Mouse (Mus musculus): ENCODE measurements around the gene Maz.

Maz gene

DNA sequence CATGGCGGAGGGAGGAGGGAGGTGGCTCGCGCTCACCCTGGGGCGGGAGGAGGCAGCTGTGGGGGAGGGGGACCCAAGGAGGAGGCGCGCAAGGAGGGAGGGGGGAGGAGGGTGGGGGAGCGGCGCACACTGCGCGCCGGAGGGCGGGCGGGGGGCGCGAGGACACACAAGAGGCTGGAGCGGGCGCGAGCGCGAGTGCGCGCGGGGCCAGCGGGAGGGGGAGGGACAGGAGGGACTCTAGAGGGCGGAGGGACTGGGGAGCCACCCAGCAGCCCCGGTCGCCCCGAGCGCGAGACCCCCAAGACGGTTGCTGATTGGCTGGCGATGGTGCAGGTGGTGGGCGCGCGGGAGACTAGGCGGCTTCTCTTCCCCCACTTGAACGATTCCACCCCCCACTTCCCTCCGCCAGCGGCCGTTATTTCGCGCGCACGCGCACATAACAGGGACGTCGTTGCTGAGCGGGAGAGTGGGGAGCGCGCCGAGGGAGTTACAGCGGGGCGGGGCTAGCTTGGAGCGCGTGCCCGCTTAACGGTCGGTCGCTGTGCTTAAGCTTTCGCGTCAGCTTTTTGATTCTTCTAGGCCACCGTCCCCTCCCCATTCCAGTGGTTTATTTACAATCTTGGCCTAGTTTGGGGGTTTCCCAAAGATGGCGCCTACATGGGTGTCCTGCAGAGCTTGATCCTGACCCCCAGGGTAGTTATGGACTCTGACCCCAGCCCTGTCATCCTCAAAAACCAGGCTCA, at the start of gene Maz:
Gene Maz (minus strand): TSS at position 54 of the 743 bp plus-strand sequence.
- DNase-seq, result peak; percentile 100

DNA sequence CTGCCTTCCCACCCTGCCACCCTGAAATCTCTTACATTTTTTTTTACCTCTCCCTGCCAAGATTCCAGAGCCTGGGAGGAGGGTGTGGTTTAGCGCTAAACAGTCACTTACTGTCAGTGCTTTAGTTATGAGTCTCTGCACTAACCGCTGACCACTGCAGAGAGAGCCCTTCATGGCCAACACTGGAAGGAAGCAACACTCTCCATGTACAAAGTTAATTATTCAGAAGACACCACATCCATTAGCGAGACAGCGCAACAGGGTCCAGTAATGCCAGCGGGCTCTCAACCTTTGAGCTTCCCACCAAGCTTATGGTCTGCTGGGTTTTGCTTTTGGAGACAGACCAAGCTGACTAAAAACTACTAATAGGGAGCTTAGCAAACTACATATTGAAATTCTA, 49.4 kb upstream of the Maz start:
- no peak for DNase-seq

DNA sequence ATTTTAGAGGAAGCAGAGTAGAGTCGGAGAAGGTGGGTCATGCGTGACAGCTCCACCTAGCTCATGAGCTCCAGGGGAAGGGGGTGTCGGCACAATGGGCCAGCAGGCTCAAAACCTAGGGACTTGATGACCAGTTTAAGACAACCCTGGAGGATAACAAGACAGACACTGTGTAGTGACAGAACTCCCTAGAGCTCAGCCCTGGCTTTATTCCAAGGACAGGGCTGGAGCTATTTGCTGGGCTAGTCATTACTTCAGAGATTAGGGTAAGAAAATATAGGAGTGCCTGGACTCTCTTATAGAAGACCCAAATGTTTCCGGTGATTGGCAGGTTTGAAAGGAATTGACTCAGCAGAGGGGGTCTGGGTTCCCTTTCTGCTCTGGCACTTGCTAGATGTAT, 46.4 kb upstream of the Maz start:
- DNase-seq, result no peak

DNA sequence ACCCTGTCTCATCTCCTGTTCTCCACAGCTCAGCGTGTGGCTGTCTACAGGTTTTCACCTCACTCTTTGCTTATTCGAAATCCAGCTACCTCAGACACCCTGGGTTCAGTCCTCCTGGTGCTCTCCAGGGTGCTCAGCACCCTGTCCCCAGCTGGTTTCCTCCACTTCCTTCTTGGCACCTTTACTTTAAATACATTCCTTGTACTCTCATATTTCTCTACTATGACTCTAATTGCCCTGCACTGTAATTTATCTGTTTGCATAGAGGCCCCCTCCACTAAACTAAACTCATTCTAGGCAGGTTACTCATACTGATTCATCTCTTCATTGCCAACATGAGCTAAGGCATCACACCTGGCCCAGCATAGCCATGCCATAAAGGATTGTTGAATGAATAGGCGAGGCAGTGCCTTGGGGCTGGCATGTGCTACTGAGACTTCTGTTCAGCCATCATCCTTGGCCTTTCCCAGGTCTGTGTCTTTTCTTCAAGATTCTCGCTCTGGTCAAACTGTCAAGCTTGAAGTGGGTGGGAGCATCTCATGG, 44.1 kb upstream of the Maz start:
- no peak for DNase-seq

DNA sequence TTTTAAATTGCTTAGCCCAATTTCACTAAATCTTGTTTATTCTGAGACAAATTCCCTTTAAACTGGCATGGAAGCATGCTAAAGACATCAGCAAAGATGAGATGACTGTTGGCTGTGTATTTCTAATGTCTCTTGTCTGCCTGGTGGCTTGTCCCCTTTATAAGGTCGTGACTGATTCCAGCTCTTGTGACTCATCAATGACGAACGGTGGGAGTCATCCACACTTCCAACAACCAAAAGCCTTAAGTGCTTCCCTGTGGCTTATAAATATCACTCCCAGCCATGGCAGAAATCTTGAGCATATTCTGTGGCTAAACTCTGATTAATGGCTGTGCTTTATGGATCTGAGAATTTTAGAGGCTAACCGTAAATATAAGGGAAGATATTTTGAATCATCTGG, 39.5 kb upstream of the Maz start:
- no peak for DNase-seq

DNA sequence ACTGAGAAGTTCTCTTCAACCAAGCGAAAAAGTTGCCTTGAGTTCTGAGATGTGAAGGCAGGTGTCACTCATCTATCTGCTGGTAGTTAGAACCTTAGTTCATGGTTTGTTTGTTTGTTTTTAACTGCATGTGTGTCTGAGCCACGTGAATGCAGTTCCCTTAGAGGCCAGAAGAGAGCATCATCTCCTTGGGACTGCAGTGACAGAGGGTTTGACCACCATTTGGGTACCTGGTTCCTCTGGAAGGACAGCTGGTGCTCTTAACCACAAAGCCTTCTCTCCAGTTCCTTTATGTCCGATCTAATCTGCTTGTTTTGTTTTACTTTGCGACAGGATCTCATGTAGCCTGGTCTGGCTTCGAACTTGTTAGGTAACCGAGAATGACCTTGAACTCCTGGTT, 38.7 kb upstream of the Maz start:
- no peak for DNase-seq

DNA sequence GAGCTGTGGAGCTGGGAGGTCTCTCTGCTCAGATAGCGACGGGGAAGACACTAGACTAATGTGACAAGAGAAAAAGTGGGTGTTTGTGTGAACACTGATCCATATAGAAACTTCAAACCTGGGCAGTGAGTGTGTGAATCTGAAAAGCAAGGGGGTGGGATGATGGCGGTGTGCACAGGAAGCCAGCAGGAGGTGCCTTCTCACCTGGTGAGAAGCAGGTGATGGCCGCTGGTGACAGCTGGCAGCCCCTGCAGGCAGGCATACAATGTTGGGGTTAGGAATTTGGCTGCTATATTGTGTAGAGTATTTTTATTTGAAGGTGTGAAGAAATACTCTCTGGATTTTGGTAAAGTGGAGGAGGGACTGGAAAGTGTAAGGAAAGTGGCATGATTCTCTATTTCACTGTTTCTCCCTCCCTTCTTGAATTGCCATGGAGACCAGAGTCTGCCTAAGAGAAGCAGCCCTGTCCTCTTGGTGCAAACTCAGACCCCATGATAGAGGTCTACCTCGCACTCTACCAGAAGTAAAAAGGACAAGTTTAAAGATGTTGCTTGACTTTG, 28.3 kb upstream of the Maz start:
- DNase-seq, result no peak

DNA sequence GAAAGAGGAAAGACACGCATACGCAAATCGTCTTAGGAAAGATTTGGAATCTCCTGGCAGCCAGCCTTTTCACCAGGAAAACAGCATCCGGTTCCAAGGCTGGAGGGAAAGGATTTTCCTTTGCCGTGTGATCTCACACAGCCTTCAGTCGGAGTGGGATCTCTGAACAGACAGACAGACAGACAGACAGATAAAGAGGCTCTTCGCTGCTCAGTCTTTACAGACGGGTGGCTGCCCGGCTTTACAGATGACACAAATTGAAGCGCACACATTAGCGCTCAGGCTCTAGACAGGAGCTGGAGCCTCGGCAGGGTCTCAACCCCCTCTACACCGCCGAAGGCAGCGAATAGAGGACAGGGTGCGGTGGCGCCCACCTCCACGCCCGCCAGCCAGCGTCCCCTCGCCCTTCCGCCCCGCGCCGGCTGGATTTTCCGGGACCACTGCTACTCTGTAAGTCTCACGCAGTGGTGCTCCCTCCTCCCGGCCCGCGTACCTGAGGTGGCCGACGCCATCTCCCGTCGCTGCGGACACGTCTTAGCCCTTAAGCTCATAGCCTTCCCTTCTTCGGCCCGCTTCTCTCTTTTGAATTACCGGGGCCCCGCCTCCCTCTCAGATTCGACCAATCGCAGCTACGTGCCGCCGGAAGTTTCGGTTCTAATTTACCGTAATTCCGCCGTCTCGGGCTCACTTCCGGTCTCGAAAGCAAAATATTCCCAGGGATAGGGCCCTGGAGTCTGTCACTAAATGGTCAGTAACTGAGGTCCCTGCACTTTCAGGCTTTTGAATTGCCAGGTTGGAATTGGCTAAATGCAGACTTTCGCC, 15.2 kb upstream of the Maz start, which contains the start of gene Kif22:
Gene Kif22 (minus strand): TSS at position 621 of the 822 bp plus-strand sequence.
- DNase-seq, result peak; percentile 93

DNA sequence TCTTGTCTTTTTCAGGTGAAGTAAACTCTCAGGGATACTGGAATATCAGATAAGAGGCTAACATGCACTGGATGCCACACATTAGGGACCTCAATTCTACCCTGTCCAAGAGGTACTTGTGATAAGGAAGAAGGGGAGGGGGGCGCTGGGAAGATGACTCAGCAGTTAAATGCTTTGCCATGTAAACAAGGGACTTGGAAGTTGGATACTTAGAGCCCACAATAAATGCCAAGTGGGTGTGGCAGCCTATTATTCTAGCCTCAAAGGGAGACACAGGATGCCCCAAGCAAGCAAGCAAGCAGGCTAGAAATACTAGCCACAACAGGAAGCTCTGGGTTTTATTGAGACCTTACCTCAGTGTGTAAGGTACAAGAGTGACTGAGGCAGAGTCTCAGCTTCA, 4.4 kb upstream of the Maz start:
- DNase-seq, result no peak

DNA sequence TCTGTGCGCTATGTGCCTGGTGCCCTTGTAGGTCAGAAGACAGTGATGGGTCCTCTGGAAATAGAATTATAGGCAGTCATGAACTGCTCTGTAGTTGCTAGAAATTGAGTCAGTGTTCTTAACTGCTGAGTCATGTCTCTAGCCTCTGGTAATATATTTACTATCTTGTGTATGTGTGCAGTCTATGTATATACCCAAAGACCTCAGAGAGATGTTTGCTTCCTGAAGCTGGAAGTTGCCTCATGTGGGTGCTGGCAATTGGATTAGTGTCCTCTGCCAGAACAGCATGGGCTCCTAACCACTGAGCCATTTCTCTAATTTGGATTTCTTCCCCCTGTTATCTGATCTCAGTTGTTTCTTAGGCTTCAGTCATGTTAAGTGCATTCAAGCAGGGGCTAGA, 3.3 kb upstream of the Maz start:
- no peak for DNase-seq

DNA sequence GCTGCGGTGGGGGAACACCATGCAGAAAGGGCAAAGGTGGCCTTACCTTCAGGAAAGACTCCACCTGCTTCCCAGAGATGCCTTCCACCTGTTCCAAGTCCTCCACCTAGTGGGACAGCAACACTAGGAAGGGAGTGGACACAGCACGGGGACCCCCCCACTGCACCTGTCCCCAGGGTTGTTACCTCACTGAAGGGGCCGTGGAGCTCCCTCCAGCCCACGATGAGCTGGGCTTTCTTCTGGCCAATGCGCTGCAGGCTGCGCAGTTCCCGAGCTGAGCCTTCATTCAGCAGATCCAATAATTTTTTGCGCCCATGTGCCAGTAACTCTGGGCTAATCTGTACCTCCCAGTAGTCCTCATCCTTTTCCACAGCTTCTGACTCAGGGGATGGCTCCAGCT, 1.0 kb upstream of the Maz start:
- no peak for DNase-seq

DNA sequence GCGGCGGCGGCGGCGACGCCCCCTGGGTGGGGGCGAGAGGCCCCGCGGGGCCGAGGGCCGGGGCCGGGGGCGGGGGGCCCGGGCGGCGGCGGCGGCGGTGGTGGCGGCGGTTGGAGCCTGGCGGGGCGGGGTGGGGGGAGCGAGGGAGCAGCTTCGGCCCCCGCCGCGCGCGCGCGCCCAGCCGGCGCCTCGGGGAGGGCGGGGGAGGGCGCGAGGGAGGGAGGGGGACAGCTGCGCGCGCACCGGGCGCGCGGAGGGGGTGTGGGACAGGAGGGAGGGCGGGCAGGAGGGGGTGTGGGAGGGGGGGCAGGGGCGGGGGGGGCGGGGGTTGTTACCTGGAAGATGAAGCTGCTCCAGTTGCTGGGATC, 237 bp downstream of the Maz start:
- DNase-seq, result no peak

DNA sequence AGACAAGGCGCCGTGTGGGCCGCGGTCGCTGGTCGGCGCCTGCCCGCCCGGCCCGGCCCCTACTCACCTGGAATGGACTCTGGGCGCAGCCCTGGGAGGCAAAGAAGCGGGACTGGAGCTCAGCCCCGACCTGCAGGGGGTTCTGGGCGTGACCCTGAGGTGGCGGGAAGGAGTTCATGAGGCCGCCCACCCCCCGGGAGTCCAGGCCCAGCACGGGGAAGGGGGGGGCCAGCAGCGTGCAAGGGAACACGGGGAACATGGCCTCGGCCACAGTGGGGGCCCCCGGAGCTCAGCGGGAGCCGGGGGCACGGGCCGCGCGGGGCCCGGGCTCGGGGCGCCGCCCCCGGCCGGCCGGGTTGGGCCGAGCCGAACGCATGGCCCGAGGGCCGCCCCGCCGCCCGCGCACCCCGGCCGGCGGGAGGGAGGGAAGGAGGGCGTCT, 656 bp downstream of the Maz start:
- peak; percentile 90 for DNase-seq

DNA sequence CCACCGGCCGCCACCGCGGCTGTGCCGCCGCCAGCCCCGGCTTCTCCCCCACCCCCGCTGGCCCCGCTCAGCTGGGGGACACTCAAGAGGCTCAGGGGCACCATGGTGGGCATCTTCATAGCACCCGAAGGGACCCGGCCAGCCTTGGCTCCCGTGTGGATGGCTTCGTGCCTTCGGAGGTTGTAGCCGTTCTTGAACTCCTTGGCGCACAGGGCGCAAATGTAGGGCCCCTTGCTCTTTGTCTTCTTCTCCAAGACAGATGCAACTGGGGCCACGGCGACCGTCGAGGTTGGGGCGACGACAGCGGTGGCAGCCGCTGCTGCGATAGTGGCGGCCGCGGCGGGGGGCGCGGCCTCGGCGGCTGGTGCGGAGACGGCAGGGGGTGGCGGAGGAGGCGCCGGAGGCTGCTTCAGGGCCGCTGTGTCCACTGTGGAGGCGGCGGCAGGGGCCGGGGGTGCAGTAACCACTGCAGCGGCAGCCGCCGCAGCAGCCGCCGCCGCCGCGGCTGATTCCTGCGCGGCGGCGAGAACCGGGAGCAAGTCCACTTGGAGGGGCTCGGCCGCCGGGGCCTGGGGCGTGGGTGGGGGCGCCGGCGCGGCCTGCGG, 1.2 kb downstream of the Maz start:
- DNase-seq, result no peak

DNA sequence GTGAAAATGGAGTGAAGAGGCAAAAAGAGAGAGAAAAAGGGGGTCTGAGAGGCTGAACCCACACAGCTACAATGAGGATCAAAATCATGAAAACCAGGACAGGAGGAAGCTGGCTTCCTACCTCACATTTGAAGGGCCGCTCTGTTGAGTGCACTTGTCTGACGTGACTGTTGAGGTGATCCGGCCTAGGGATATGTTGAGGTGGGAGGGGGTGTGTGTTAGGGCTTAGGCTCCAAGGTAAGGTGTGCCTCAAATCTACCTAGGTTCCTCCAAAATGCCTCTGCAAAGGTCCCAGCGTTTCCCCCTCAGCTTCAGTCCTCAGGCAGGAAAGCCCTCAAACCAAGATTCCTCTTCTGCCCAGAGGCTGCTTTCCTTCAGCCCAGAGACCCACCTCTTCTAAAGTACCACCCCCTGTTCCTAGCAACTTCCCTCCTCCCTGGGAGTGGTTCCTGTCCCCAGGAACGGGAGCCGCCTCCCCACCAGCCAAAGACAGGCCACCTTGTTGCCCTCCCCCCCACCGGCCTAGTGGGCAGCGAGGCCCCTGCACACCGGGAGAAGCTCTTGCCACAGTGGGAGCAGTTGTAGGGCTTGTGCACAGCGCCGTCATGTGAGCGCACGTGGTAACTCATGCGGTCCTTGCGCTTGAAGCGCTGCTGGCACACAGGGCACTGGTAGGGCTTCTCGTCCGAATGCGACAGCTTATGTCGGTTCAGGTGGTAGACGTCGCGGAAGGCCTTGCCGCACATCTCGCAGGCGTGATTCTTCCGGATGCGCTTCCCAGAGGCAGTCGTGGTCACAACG, 1.9 kb downstream of the Maz start:
- peak; percentile 89 for DNase-seq

DNA sequence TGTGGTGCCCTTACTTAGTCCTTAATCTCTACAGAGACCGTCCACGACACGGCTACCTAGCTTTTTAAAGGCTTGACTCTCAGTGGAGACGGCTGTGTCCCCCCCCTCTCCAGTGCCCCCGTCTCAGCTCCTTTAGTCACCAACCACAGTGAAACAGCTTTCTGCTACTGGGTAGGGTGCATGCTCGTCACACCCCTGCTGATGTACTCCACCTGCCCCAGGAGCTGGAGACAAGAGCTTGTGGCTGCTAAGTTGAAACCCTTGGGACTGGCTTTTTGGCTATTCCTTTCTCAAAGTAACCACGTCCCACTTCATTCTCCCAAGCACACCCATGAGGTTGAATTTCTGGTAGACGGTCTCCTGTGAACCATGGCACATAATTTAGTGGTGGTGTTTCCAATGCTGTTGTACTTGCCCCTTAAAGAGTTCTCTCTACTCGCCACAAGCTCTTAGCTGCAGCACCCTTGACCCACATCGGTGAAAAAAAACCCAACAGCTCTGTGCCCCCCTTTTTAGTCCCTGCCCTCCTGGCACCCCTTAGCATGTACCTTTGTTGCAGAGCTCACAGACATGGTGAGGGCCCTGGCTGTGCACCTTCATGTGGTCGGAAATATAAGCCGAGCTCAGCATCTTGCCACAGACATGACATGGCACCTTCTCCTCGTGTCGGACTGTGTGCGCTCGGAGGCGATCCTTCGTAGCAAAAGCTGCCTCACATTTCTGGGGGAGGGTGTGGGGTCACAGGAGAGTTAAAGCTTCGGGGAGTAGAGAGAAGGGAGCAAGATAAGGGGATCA, 2.7 kb downstream of the Maz start:
- peak; percentile 10 for DNase-seq

DNA sequence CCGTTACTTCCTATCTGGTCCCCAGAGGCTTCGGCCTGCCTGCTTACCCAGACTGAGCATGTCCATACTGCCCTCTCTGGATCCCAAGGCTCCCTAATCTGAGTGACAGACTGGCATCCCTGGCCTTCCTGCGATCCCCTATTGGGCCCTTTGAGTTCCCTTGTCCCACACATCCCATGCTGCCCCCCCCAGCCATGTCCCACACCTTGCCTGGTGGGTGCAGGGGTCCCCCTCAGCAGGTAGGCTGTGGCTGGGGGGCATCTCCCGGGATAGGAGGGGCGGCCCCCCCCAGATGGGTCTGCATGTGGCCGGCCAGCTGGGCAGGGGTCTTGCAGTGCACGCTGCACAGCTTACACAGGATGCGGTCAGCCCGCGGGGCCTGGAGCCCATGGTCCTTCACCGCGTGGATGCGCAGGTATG, 3.6 kb downstream of the Maz start:
- peak; percentile 16 for DNase-seq

DNA sequence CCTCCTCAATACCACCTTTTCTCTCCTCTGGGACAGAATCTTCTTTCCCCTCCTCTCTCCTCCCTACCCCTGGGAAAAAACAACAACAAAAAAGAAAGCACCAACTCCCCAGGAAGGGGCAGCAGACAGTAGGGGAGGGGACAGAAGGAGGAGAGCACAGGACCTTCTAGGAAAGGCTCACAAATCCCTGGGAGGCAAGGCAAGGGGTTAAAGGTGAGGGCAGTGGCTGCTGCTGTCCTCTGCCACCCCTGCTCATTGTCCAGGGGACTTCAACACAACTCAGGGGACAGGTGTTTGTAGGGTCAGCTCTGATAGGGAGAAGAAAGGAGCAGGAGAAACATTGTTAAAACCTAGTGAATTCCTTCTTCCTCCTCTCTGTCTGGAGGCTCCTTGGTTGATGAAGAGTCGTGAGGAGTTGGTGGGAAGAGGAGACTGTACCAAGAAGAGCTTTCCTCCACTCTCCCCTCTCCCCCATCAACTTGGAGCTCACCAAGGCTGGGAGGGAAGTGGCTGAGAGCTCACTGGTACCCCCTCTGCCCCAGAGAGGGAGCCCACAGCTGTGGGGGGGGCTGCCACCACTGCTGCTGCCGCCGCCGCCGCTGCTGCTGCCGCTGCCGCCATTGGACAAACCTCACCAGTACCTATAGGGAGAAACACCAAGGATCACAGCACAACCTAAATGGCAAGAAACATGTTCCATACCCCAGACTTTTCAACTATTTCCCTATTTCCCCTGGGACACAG, 4.1 kb downstream of the Maz start:
- DNase-seq, result no peak

DNA sequence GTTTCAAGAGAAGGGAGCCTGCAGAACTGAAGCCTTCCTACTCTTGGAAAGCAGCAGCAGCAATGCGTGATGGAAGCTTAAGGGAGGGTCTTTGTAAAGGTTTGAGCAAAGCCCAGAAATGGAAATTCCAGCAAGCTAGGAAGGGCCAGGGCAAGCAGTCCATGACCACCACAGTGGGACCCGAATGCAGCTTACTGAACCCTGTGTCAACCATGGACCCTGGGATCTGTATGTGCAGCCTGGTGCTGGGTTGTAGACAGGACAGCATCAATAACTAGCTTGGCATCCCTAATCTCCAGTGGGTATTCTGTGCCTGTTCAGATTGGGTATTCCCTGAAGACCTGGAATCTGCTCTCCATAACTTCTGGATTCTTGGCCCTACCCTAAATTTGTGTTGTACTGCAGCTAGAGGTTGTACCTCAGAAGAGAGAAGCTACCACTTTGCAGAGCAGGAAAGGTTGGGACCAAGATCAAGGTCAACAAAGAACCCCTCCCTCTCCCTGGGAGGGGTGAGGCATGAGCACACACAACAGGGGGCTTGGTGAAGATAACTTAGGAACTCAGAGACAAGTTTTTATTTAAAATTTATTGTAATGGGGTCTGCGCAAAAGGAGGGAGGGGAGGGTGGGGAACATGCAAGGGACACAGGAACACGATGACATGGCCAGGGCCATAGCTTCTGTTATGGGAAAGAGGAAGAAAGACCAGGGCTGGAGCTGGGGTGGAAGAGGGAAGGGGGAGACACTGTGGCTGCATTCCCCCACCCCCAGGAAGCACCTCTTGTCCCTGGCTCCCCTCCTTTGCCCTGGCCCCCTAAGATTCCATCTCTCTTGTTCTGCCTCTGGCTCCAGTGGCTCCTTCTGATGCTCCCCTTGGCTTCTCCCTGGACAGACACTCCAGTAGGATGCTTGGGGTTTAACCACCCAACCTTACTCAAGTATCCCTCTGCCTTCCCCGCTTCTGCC, 5.0 kb downstream of the Maz start:
- no peak for DNase-seq
